Mouse (Mus musculus) liver, embryonic 11.5 days (tissue): Measurements from ENCODE around the gene Ust. TPM values are rescaled to one million over a fixed set of nuclear protein-coding genes. Genes with fewer than 3 reads are reported as not detected.

ENCODE experiments used
- ATAC-seq: fragments of 200-750 bp; cut with Nextera tagmentation; replicated peaks from 2 replicates; pipeline ENCODE4 v1.8.0; 2017; ENCODE audit warnings: moderate number of reproducible peaks, mild to moderate bottlenecking, moderate TSS enrichment, moderate library complexity; ENCODE audit not compliant: low FRiP score
- DNase-seq: peaks from one replicate; pipeline ENCODE4 v3.0.0-alpha.2; 2017; ENCODE audit warnings: low spot score
- H3K27ac ChIP-seq: fragments of 300-500 bp; sonication (generic); 2 replicates; pipeline ENCODE4 v1.5.1; 2014; ENCODE audit warnings: mild to moderate bottlenecking, low read depth, low read length, control low read depth
- H3K27me3 ChIP-seq: fragments of 300-500 bp; sonication (generic); replicated peaks from 2 replicates; pipeline ENCODE4 v1.6.1; 2014; ENCODE audit warnings: low read length, mixed read lengths; ENCODE audit not compliant: control insufficient read depth, insufficient read depth
- H3K36me3 ChIP-seq: fragments of 300-500 bp; sonication (generic); 2 replicates; pipeline ENCODE4 v1.6.1; 2014; ENCODE audit warnings: mild to moderate bottlenecking, low read length, moderate library complexity, mixed read lengths; ENCODE audit not compliant: control insufficient read depth, insufficient read depth
- H3K4me1 ChIP-seq: fragments of 300-500 bp; sonication (generic); replicated peaks from 2 replicates; pipeline ENCODE4 v1.6.1; 2014; ENCODE audit warnings: low read length, mixed read lengths; ENCODE audit not compliant: control insufficient read depth, insufficient read depth
- H3K4me2 ChIP-seq: fragments of 300-500 bp; sonication (generic); 2 replicates; pipeline ENCODE4 v1.6.1; 2014; ENCODE audit warnings: mild to moderate bottlenecking, control low read depth, moderate library complexity
- H3K4me3 ChIP-seq: fragments of 300-500 bp; sonication (generic); 2 replicates; pipeline ENCODE4 v1.5.1; 2014; ENCODE audit warnings: low read depth, low read length, control low read depth
- H3K9ac ChIP-seq: fragments of 300-500 bp; sonication (generic); 2 replicates; pipeline ENCODE4 v1.6.1; 2014; ENCODE audit warnings: low read depth, low read length, control low read depth
- H3K9me3 ChIP-seq: fragments of 300-500 bp; sonication (generic); 2 replicates; pipeline ENCODE4 v1.6.1; 2016; ENCODE audit warnings: low read length, inconsistent platforms, mixed read lengths; ENCODE audit not compliant: control insufficient read depth
- WGBS: fragments of 180-500 bp; shearing (Covaris S2); extraction: QIAGEN DNeasy Blood & Tissue Kit; methylation state at CpG from one replicate; pipeline ENCODE4 v1.1.7; 2014; 5-methylcytosine and 5-hydroxymethylcytosine counted together
- polyA plus RNA-seq: library from polyadenylated mRNA; unstranded; fragments of >200 nt; fragmentation: Nextera tagmentation; extraction: Ambion mirVana; gene quantifications from 2 replicates; pipeline ENCODE4 v1.2.1, GENCODE M21; 2014

Ust gene
- polyA plus RNA-seq, 1 experiment from 2014 or later = 3.1 TPM

DNA sequence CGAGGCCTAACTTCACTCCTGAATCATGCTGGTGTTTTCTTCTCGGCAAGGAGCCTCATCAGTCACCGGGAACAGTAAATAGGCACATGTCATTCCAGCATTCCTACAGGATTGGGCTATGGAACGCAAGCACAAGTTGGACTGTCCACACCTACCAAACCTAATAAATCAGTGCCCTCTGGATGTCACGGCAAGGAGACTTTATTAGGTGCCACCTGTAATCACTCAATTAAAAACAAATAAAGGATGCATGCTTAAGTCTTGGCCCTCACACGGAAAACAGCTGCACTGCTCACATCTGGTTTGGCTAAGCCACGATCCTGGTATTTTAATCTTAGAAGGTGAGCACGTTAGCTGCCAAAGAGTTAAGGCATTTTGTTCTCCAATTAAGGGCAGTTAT lies 294.6 kb downstream of the Ust start:
- H3K4me2 ChIP-seq = no peak overlapping the region
- 67% methylated on average over 8 of the region's 8 CpGs for WGBS
- ATAC-seq = no peak
- no peaks in the 10 kb centered on the region for H3K4me1 ChIP-seq
- no peak overlapping the region for H3K9ac ChIP-seq
- H3K36me3 ChIP-seq = no peaks in the 10 kb centered on the region
- no peak for DNase-seq
- no peak overlapping the region for H3K4me3 ChIP-seq
- H3K27ac ChIP-seq = no peak overlapping the region
- no peaks in the 10 kb centered on the region for H3K9me3 ChIP-seq
- no peaks in the 10 kb centered on the region for H3K27me3 ChIP-seq

DNA sequence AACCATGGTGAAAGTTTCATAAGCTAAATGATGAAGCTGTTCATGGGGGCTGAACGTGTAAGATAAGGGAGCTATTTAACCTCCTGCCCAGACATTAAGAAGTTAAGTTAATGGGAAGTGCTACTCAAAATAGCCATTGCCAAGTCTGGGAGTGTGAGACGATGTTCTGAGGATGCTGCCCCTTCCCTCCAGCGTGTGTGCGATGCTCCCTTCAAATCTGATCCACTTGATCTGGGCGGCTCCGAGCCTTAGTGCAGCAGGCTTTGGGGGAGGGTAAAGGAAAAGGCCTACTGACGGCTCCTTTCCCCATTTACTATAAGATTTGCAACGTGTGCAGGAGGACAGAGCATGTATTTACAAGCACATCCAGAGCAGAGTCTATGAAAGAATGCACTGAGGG lies 301.7 kb downstream of the Ust start:
- H3K36me3 ChIP-seq = no peaks in the 10 kb centered on the region
- H3K9me3 ChIP-seq = no peaks in the 10 kb centered on the region
- H3K27ac ChIP-seq = no peak overlapping the region
- H3K4me3 ChIP-seq = no peak overlapping the region
- no peak overlapping the region for H3K9ac ChIP-seq
- H3K4me2 ChIP-seq = no peak overlapping the region
- no peaks in the 10 kb centered on the region for H3K27me3 ChIP-seq
- 48% methylated on average over 8 of the region's 8 CpGs for WGBS
- DNase-seq (no peak), ATAC-seq (no peak)
- peaks cover 5% of the 10 kb centered on the region; the same call in 1 of the 2 replicates for H3K4me1 ChIP-seq

DNA sequence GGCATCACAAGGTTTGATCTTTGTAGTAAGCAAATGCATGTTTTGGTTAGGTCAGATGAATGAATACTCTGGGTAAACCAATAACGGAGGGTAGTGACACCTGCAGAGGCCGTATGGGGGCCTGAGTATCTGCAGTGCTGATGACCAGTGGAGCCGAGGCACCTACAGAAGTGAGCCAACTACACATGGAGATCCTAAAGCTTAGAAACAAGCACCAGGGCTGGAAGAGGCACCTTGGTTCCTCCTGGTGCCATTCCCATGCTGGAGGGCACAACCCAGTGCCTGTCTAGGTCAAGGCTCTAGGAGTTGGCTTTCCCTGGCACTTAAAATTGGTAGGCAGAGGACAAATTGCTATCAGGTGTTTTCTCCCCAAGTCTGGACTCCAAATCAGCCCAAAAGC lies 303.4 kb downstream of the Ust start:
- no peaks in the 10 kb centered on the region for H3K36me3 ChIP-seq
- peaks cover 5% of the 10 kb centered on the region; the same call in 1 of the 2 replicates for H3K4me1 ChIP-seq
- ATAC-seq (no peak), DNase-seq (no peak)
- H3K9ac ChIP-seq = no peak overlapping the region
- no peak overlapping the region for H3K27ac ChIP-seq
- H3K27me3 ChIP-seq = no peaks in the 10 kb centered on the region
- H3K9me3 ChIP-seq = no peaks in the 10 kb centered on the region
- H3K4me2 ChIP-seq = no peak overlapping the region
- H3K4me3 ChIP-seq = no peak overlapping the region
- 90% methylated on average over 3 of the region's 3 CpGs for WGBS

DNA sequence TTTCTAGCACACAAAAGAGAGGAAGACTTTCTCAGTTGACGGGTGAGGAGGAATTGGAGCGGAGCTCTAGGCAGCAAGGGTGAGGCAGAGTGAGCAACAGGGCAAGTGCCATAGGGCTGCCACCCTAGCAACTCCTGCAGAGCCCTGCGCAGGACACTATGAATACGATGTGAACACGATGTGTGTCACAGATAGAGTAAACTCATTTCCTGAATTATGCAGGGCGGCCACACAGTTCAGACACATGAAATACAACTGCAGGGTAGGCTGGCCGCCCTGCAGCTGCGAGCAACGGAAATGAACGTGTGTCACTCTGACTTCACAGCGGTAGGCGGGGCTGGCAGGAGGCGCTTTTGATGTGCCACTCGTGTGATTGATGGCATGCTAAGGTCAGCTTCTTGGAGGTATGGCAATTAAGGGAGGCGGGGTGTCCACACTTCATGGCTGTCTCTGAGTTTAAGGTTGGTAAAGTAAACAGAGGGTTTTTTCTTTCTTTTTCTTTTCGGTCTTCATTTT lies 304.7 kb downstream of the Ust start:
- H3K9ac ChIP-seq = no peak overlapping the region
- H3K9me3 ChIP-seq = no peaks in the 10 kb centered on the region
- H3K4me3 ChIP-seq = no peak overlapping the region
- no peak for DNase-seq
- H3K4me2 ChIP-seq = peak overlapping the region; percentile 35
- peak; percentile 51; the same call in 1 of the 2 replicates for ATAC-seq
- no peak overlapping the region for H3K27ac ChIP-seq
- no peaks in the 10 kb centered on the region for H3K36me3 ChIP-seq
- WGBS = 41% methylated on average over 16 of the region's 16 CpGs
- no peaks in the 10 kb centered on the region for H3K27me3 ChIP-seq
- H3K4me1 ChIP-seq = peaks cover 5% of the 10 kb centered on the region; the same call in 1 of the 2 replicates

DNA sequence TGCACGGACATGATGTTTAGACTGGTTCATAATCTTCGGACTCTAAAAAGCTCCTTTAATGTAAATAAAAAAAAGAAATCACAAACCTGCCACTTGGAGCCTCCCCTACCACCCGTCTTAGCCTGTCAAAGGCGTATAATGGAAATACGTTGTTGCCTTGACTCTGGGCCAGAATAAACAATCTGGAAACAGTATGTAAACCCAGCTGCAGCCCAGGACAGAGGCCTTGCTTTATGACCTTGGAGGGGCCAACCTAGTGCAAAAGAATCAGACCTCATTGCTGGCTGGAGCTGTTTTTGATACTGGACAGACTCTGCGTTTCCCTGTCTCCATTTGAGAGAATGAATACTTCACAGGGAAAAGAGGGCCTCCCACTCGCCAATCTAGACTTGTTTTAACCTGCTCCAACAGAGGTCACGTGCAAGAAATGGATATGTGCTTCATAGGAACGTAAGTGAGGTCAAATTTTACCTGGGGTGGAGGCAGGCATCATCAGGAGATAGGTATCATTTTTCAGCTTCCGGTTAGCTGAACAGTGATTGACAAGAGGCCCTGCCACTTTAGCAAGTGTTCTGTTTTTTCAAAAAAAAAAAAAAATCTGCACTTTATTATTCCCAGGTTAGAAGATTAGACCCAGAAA lies 305.2 kb downstream of the Ust start:
- no peak overlapping the region for H3K27ac ChIP-seq
- no peak for DNase-seq
- 61% methylated on average over 10 of the region's 10 CpGs for WGBS
- H3K9ac ChIP-seq = no peak overlapping the region
- H3K4me1 ChIP-seq = peaks cover 5% of the 10 kb centered on the region; the same call in 1 of the 2 replicates
- ATAC-seq = no peak
- H3K9me3 ChIP-seq = no peaks in the 10 kb centered on the region
- H3K36me3 ChIP-seq = no peaks in the 10 kb centered on the region
- H3K27me3 ChIP-seq = no peaks in the 10 kb centered on the region
- H3K4me2 ChIP-seq = no peak overlapping the region
- no peak overlapping the region for H3K4me3 ChIP-seq

DNA sequence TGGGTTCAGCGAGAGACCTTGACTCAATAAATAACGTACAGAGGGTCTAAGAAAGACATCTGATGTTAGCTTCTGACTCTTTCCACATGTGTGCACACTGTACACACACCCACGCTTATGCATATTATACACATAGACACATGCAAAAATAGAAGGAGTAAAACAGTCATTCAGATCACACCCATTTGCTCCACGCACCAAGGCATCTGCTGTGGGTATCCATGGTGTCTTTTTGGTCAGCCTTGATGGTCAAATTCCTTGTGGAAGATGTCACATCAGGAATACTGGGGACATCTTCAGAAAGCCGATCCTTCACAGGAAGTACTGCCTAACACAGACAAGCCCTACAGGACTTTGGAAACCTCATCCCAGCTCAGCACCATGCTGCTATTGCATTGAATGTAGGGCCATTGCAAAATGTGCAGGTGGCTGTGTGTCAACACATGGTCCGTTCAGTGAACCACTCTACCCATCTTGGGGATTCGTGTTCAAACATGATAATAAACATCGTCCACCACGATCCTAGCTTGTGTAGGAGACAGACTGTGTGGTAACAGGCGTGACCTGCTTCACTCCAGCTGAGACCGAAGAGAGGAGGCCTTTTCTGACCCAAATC lies 305.9 kb downstream of the Ust start:
- Histone ChIP-seq H3K4me3 (no peak overlapping the region), H3K27ac (no peak overlapping the region), H3K9me3 (no peaks in the 10 kb centered on the region), H3K36me3 (no peaks in the 10 kb centered on the region), H3K27me3 (no peaks in the 10 kb centered on the region), H3K9ac (no peak overlapping the region), H3K4me1 (peaks cover 5% of the 10 kb centered on the region; the same call in 1 of the 2 replicates), H3K4me2 (no peak overlapping the region)
- ATAC-seq = no peak
- no peak for DNase-seq
- 76% methylated on average over 11 of the region's 11 CpGs for WGBS

DNA sequence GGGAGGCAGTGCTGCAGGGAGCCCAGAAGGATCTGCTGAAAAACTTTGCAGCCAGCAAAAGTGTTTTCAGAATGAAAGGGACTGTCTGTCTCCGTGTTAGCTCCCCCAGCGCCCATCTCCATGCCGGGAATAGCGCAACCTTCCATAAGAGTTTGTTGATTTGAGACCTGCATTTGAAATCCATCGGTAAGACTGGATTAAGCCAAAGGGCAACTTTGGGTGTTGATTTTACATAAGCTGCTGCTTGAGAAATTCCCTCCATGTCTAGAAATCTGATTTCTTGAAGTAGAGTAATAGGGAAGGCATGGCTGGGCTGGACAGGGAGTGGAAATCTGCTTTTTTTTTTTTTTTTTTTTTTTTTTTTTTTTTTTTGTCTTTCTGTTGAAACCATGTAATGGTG lies 306.9 kb downstream of the Ust start:
- no peak overlapping the region for H3K4me3 ChIP-seq
- 85% methylated on average over 5 of the region's 5 CpGs for WGBS
- no peak overlapping the region for H3K9ac ChIP-seq
- DNase-seq (no peak), ATAC-seq (no peak)
- H3K9me3 ChIP-seq = no peaks in the 10 kb centered on the region
- H3K27ac ChIP-seq = no peak overlapping the region
- H3K4me1 ChIP-seq = peaks cover 5% of the 10 kb centered on the region; the same call in 1 of the 2 replicates
- no peaks in the 10 kb centered on the region for H3K27me3 ChIP-seq
- no peaks in the 10 kb centered on the region for H3K36me3 ChIP-seq
- no peak overlapping the region for H3K4me2 ChIP-seq

DNA sequence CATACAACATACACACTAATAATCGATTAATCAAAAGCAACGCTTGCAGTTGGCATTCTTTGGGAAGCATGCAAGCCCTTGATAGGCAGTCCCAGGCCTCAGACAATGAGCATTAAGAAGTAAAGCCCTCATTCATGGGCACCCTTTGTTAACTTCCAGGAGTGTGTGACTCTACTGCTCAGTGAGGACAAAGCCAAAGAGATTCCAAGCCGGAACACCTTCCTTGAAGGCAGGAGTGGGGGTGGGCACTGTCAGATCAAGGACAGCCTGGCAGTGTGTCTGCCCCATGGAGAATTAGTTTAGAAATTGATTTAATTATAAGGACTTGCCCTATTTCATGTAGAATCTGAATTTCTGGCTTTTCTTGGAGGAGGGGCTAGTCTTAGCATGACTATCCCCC lies 308.3 kb downstream of the Ust start:
- no peaks in the 10 kb centered on the region for H3K36me3 ChIP-seq
- 83% methylated on average over 3 of the region's 3 CpGs for WGBS
- ATAC-seq = no peak
- no peaks in the 10 kb centered on the region for H3K27me3 ChIP-seq
- H3K27ac ChIP-seq = no peak overlapping the region
- peaks cover 5% of the 10 kb centered on the region; the same call in 1 of the 2 replicates for H3K4me1 ChIP-seq
- H3K4me2 ChIP-seq = no peak overlapping the region
- H3K9me3 ChIP-seq = no peaks in the 10 kb centered on the region
- H3K4me3 ChIP-seq = no peak overlapping the region
- H3K9ac ChIP-seq = no peak overlapping the region
- DNase-seq = no peak

DNA sequence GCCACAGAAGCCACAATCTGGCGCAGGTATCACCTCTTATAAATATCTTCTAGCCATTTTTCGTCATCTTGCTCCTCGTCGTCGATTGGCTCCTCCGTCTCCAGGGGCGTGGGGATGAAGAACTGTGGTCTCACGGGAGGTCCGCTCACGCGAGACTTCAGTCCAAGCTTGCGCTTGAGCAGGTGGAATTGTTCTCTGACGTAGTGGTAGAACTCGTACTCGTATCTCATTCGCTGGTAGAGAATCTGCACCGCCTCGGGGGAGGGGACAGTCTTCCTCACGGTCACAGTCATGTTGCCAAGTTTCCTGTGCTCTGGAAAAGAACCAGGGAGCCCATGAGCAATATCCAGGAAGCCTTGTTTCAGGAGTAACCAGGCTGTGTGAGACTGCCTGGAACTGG lies 311.3 kb downstream of the Ust start:
- DNase-seq = no peak
- Histone ChIP-seq H3K9ac (no peak overlapping the region), H3K4me3 (no peak overlapping the region), H3K4me1 (no peaks in the 10 kb centered on the region), H3K27me3 (no peaks in the 10 kb centered on the region), H3K4me2 (no peak overlapping the region), H3K27ac (no peak overlapping the region), H3K36me3 (no peaks in the 10 kb centered on the region), H3K9me3 (no peaks in the 10 kb centered on the region)
- ATAC-seq = no peak
- 91% methylated on average over 19 of the region's 19 CpGs for WGBS
